Mouse (Mus musculus): ENCODE results near the gene Ppp1r3a. TPM values are rescaled to one million over a fixed set of nuclear protein-coding genes. Genes with fewer than 3 reads are reported as not detected.

The Ppp1r3a gene
- 0.09 TPM in 1 of 2 replicates, not detected in the other for polyA plus RNA-seq (2012; rRNA removed)

DNA sequence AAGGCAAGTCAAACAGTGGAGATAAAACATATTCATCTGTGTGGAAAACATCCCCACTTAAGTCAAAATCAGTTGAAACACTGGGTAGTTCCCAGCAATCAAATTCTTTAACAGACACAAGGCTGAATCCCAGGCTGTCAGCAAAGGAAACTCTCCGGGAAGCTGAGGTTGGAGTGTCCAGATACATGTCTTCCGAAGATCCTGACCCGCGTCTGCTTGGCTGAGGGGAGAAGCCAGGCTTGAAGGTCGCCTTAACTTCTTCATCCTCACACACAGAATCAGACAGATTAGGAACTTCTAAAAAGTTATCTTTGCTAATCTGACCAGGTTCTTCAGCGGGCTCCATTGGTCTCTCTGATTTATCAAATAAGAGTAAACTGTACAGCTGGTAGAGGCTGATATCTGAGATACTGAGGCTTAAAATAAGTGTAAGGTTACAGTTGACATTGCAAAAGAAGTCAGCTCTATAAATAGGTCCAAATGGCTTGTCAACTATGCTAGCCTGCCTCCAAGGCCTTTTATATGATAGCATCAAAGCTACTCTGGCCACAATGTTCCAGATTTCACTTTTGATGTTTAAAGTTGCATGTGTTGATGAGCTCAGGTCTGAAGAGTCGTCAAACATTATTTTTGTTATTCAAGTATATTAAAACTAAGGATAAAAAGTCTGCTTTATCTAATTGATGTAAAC is at the start of gene Ppp1r3a:
Gene Ppp1r3a, minus strand, starts transcription at position 374 of the 691 bp plus-strand sequence.
- no peak for TF ChIP-seq POLR2A (IDR thresholded peaks at IDR 0.05; ENCODE audit: low read depth, low read length)
- no peaks in the 10 kb centered on the region for H3K4me1 ChIP-seq (ENCODE audit: control insufficient read depth, insufficient read depth, low read length)
- no peaks in the 10 kb centered on the region for H3K36me3 ChIP-seq (ENCODE audit: control insufficient read depth, insufficient read depth, low read length)
- no peak within 1 kb of the TSS for H3K4me3 ChIP-seq (ENCODE audit: insufficient read depth, low read depth, low read length)
- no peak for DNase-seq
- H3K27me3 ChIP-seq (replicated peaks; ENCODE audit: control insufficient read depth, insufficient read depth, low read length): no peaks in the 10 kb centered on the region
- H3K27ac ChIP-seq (ENCODE audit: insufficient read depth, low read depth, low read length): no peak within 1 kb of the TSS
- 81% methylated on average over 7 of the region's 7 CpGs for WGBS

GRCm38 (mm10) chr6:14787157-14787938 is 32.3 kb upstream of the Ppp1r3a start:
- TF ChIP-seq POLR2A (IDR thresholded peaks at IDR 0.05; ENCODE audit: low read depth, low read length) (no peak), CTCF (conservative IDR thresholded peaks at IDR 0.05; ENCODE audit: insufficient read depth, insufficient read length, low read depth, low read length) (no peak)
- WGBS: 89% methylated on average over 1 of the region's 1 CpGs
- no peak for DNase-seq

DNA sequence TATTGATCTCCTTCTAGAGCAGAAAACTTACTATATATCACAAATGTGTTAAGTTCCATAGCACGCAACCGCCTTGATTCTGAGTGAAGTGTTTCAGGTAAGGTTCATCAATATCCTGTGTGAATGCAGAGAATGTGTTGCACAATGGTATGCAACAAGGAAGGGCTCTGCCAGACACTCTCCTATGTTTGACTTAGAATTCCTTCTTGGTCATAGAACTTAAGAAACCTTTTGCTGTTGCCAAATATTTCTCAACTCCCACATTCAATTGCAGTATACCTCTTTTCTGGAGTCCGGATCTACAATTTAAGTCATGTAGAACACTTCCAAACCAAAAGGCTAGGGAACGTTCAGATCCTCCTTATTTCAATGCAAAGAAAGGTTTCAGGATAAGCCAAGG is 22.8 kb upstream of the Ppp1r3a start:
- H3K4me1 ChIP-seq (ENCODE audit: control insufficient read depth, insufficient read depth, low read length): no peaks in the 10 kb centered on the region
- TF ChIP-seq CTCF (conservative IDR thresholded peaks at IDR 0.05; ENCODE audit: insufficient read depth, insufficient read length, low read depth, low read length) (no peak), POLR2A (IDR thresholded peaks at IDR 0.05; ENCODE audit: low read depth, low read length) (no peak)
- H3K4me3 ChIP-seq (ENCODE audit: insufficient read depth, low read depth, low read length): no peak overlapping the region
- no peak for DNase-seq
- no peak overlapping the region for H3K27ac ChIP-seq (ENCODE audit: insufficient read depth, low read depth, low read length)
- H3K36me3 ChIP-seq (ENCODE audit: control insufficient read depth, insufficient read depth, low read length): no peaks in the 10 kb centered on the region
- H3K27me3 ChIP-seq (replicated peaks; ENCODE audit: control insufficient read depth, insufficient read depth, low read length): no peaks in the 10 kb centered on the region
- 91% methylated on average over 4 of the region's 4 CpGs for WGBS

More at GRCm38 (mm10) chr6:14787157-14787938, 32.3 kb upstream of the Ppp1r3a start:
- Histone ChIP-seq H3K27ac (ENCODE audit: insufficient read depth, low read depth, low read length) (no peak overlapping the region), H3K4me1 (ENCODE audit: control insufficient read depth, insufficient read depth, low read length) (no peaks in the 10 kb centered on the region), H3K4me3 (ENCODE audit: insufficient read depth, low read depth, low read length) (no peak overlapping the region), H3K27me3 (replicated peaks; ENCODE audit: control insufficient read depth, insufficient read depth, low read length) (no peaks in the 10 kb centered on the region), H3K36me3 (ENCODE audit: control insufficient read depth, insufficient read depth, low read length) (no peaks in the 10 kb centered on the region)

- H3K4me3 ChIP-seq (ENCODE audit: insufficient read depth, low read depth, low read length): no peak overlapping the region
- H3K27me3 ChIP-seq (replicated peaks; ENCODE audit: control insufficient read depth, insufficient read depth, low read length): no peaks in the 10 kb centered on the region
- WGBS: 69% methylated on average over 2 of the region's 2 CpGs
- no peak for DNase-seq
- H3K27ac ChIP-seq (ENCODE audit: insufficient read depth, low read depth, low read length): no peak overlapping the region
- TF ChIP-seq CTCF (conservative IDR thresholded peaks at IDR 0.05; ENCODE audit: insufficient read depth, insufficient read length, low read depth, low read length) (no peak), POLR2A (IDR thresholded peaks at IDR 0.05; ENCODE audit: low read depth, low read length) (no peak)
- H3K36me3 ChIP-seq (ENCODE audit: control insufficient read depth, insufficient read depth, low read length): no peaks in the 10 kb centered on the region
- H3K4me1 ChIP-seq (ENCODE audit: control insufficient read depth, insufficient read depth, low read length): no peaks in the 10 kb centered on the region
These were observed 16.6 kb upstream of the Ppp1r3a start for GRCm38 (mm10) chr6:14771717-14772116.

DNA sequence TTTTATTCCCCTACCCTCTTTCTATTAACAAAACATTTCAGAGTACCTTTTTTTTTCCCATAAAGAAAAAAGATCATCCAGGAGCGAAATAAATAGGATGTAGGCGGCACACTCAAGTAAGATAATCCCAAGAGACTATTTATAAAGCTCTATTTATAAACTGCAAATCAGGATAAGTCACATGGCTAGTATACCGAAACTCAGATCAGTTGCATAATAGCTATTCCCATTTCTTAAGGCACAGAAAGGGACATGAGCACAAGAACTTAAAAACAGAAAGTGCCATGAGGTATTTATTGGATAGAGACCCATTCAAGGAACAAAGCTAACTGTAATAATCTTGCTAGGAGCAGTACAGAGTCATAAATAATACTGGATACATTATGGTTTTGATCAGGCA is 2.4 kb upstream of the Ppp1r3a start:
- Histone ChIP-seq H3K27me3 (replicated peaks; ENCODE audit: control insufficient read depth, insufficient read depth, low read length) (no peaks in the 10 kb centered on the region), H3K4me3 (ENCODE audit: insufficient read depth, low read depth, low read length) (no peak overlapping the region), H3K4me1 (ENCODE audit: control insufficient read depth, insufficient read depth, low read length) (no peaks in the 10 kb centered on the region), H3K27ac (ENCODE audit: insufficient read depth, low read depth, low read length) (no peak overlapping the region), H3K36me3 (ENCODE audit: control insufficient read depth, insufficient read depth, low read length) (no peaks in the 10 kb centered on the region)
- no peak for DNase-seq
- WGBS: 65% methylated on average over 3 of the region's 3 CpGs
- TF ChIP-seq CTCF (conservative IDR thresholded peaks at IDR 0.05; ENCODE audit: insufficient read depth, insufficient read length, low read depth, low read length): no peak
- no peak for TF ChIP-seq POLR2A (IDR thresholded peaks at IDR 0.05; ENCODE audit: low read depth, low read length)

DNA sequence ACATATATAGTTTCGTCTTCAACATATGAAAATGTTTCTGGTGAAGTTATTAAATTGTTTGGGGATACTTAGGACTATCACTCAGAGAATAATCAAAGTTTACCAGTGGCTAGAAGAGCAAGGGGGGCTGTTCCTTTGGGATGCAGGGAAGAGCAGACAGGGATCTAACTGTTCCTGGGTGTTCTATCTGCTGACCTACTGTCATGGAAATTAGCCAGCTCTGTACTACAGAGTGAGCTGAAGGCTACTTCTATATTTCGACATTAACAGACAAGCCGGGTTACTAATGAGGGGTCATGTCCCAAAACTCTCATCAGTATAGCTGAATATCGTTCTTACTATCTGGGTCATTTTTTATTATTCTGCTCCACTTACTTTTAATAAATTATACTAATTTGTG is 1.6 kb downstream of the Ppp1r3a start:
- TF ChIP-seq POLR2A (IDR thresholded peaks at IDR 0.05; ENCODE audit: low read depth, low read length) (no peak), CTCF (conservative IDR thresholded peaks at IDR 0.05; ENCODE audit: insufficient read depth, insufficient read length, low read depth, low read length) (no peak)
- no peaks in the 10 kb centered on the region for H3K4me1 ChIP-seq (ENCODE audit: control insufficient read depth, insufficient read depth, low read length)
- no peaks in the 10 kb centered on the region for H3K36me3 ChIP-seq (ENCODE audit: control insufficient read depth, insufficient read depth, low read length)
- no peak overlapping the region for H3K4me3 ChIP-seq (ENCODE audit: insufficient read depth, low read depth, low read length)
- no peaks in the 10 kb centered on the region for H3K27me3 ChIP-seq (replicated peaks; ENCODE audit: control insufficient read depth, insufficient read depth, low read length)
- 77% methylated on average over 4 of the region's 4 CpGs for WGBS
- H3K27ac ChIP-seq (ENCODE audit: insufficient read depth, low read depth, low read length): no peak overlapping the region
- no peak for DNase-seq

DNA sequence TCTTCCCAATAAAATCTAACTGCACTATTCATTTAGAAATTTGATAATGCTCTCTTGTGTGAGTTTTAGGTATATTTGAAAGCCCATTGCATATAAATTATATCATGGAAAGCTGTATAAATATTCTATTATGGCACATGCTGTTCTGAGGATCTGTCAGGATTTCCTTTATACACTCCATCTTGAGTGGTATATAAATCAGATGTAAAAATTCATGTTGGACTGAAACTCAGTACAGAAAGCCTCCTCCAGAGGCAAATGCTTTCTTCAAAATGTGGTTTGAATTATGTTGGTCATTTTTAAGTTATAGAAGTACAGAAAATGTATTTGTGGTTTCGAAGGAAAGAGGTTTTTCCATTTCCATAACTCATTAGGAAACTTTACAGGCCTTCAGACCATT is 2.9 kb downstream of the Ppp1r3a start:
- no peaks in the 10 kb centered on the region for H3K4me1 ChIP-seq (ENCODE audit: control insufficient read depth, insufficient read depth, low read length)
- H3K27me3 ChIP-seq (replicated peaks; ENCODE audit: control insufficient read depth, insufficient read depth, low read length): no peaks in the 10 kb centered on the region
- H3K36me3 ChIP-seq (ENCODE audit: control insufficient read depth, insufficient read depth, low read length): no peaks in the 10 kb centered on the region
- WGBS: 35% methylated on average over 1 of the region's 1 CpGs
- no peak overlapping the region for H3K27ac ChIP-seq (ENCODE audit: insufficient read depth, low read depth, low read length)
- TF ChIP-seq POLR2A (IDR thresholded peaks at IDR 0.05; ENCODE audit: low read depth, low read length) (no peak), CTCF (conservative IDR thresholded peaks at IDR 0.05; ENCODE audit: insufficient read depth, insufficient read length, low read depth, low read length) (no peak)
- H3K4me3 ChIP-seq (ENCODE audit: insufficient read depth, low read depth, low read length): no peak overlapping the region
- no peak for DNase-seq

Measured in kidney, adult 2 months (tissue).